Mouse (Mus musculus): ENCODE results near the gene Pllp. TPM values are rescaled to one million over a fixed set of nuclear protein-coding genes. Genes with fewer than 3 reads are reported as not detected.

Pllp gene
- polyA plus RNA-seq, 1 experiment from 2014 or later = 125 TPM

GRCm38 (mm10) chr8:94645202-94645601 is 50.9 kb downstream of the Pllp start:
- H3K9ac ChIP-seq (ENCODE audit: low read length) = no peak overlapping the region
- no peak overlapping the region for H3K4me2 ChIP-seq (ENCODE audit: low read depth, low read length)
- H3K4me3 ChIP-seq (replicated peaks; ENCODE audit: low read length) = no peak overlapping the region
- no peaks in the 10 kb centered on the region for H3K4me1 ChIP-seq (ENCODE audit: control insufficient read depth, insufficient read depth, low read length)
- no peaks in the 10 kb centered on the region for H3K27me3 ChIP-seq (ENCODE audit: control insufficient read depth, insufficient read depth, low read length)
- H3K9me3 ChIP-seq (replicated peaks; ENCODE audit: control insufficient read depth, low read length) = no peaks in the 10 kb centered on the region
- peaks cover 18% of the 10 kb centered on the region; the same call in 1 of the 2 replicates for H3K36me3 ChIP-seq (ENCODE audit: control insufficient read depth, insufficient read depth, low read length)
- ATAC-seq (ENCODE audit: insufficient read depth, low FRiP score) = no peak
- WGBS = 47% methylated on average over 1 of the region's 1 CpGs
- no peak overlapping the region for H3K27ac ChIP-seq (ENCODE audit: low read length)

- WGBS = 89% methylated on average over 3 of the region's 3 CpGs
- no peaks in the 10 kb centered on the region for H3K4me1 ChIP-seq (ENCODE audit: control insufficient read depth, insufficient read depth, low read length)
- H3K27me3 ChIP-seq (ENCODE audit: control insufficient read depth, insufficient read depth, low read length) = no peaks in the 10 kb centered on the region
- no peak overlapping the region for H3K9ac ChIP-seq (ENCODE audit: low read length)
- peaks cover 29% of the 10 kb centered on the region for H3K36me3 ChIP-seq (ENCODE audit: control insufficient read depth, insufficient read depth, low read length)
- no peak for ATAC-seq (ENCODE audit: insufficient read depth, low FRiP score)
- no peaks in the 10 kb centered on the region for H3K9me3 ChIP-seq (replicated peaks; ENCODE audit: control insufficient read depth, low read length)
- H3K27ac ChIP-seq (ENCODE audit: low read length) = no peak overlapping the region
- no peak overlapping the region for H3K4me3 ChIP-seq (replicated peaks; ENCODE audit: low read length)
- H3K4me2 ChIP-seq (ENCODE audit: low read depth, low read length) = no peak overlapping the region
Measured at GRCm38 (mm10) chr8:94641938-94642337, 54.1 kb downstream of the Pllp start.

- Histone ChIP-seq H3K36me3 (ENCODE audit: control insufficient read depth, insufficient read depth, low read length) (peaks cover 24% of the 10 kb centered on the region), H3K27me3 (ENCODE audit: control insufficient read depth, insufficient read depth, low read length) (no peaks in the 10 kb centered on the region), H3K9ac (ENCODE audit: low read length) (no peak overlapping the region), H3K4me2 (ENCODE audit: low read depth, low read length) (no peak overlapping the region), H3K9me3 (replicated peaks; ENCODE audit: control insufficient read depth, low read length) (no peaks in the 10 kb centered on the region), H3K27ac (ENCODE audit: low read length) (no peak overlapping the region), H3K4me1 (ENCODE audit: control insufficient read depth, insufficient read depth, low read length) (no peaks in the 10 kb centered on the region), H3K4me3 (replicated peaks; ENCODE audit: low read length) (no peak overlapping the region)
- no peak for ATAC-seq (ENCODE audit: insufficient read depth, low FRiP score)
- 95% methylated on average over 2 of the region's 2 CpGs for WGBS
Measured at GRCm38 (mm10) chr8:94641183-94641582, 54.9 kb downstream of the Pllp start.

GRCm38 (mm10) chr8:94634211-94634610 is 61.9 kb downstream of the Pllp start:
- Histone ChIP-seq H3K9me3 (replicated peaks; ENCODE audit: control insufficient read depth, low read length) (no peaks in the 10 kb centered on the region), H3K9ac (ENCODE audit: low read length) (no peak overlapping the region), H3K36me3 (ENCODE audit: control insufficient read depth, insufficient read depth, low read length) (peaks cover 28% of the 10 kb centered on the region), H3K4me2 (ENCODE audit: low read depth, low read length) (no peak overlapping the region), H3K27me3 (ENCODE audit: control insufficient read depth, insufficient read depth, low read length) (no peaks in the 10 kb centered on the region), H3K4me1 (ENCODE audit: control insufficient read depth, insufficient read depth, low read length) (no peaks in the 10 kb centered on the region), H3K4me3 (replicated peaks; ENCODE audit: low read length) (no peak overlapping the region), H3K27ac (ENCODE audit: low read length) (no peak overlapping the region)
- no peak for ATAC-seq (ENCODE audit: insufficient read depth, low FRiP score)

- H3K9me3 ChIP-seq (replicated peaks; ENCODE audit: control insufficient read depth, low read length) = no peaks in the 10 kb centered on the region
- H3K27ac ChIP-seq (ENCODE audit: low read length) = no peak overlapping the region
- H3K4me3 ChIP-seq (replicated peaks; ENCODE audit: low read length) = no peak overlapping the region
- H3K9ac ChIP-seq (ENCODE audit: low read length) = no peak overlapping the region
- 75% methylated on average over 2 of the region's 2 CpGs for WGBS
- H3K27me3 ChIP-seq (ENCODE audit: control insufficient read depth, insufficient read depth, low read length) = no peaks in the 10 kb centered on the region
- no peak for ATAC-seq (ENCODE audit: insufficient read depth, low FRiP score)
- no peak overlapping the region for H3K4me2 ChIP-seq (ENCODE audit: low read depth, low read length)
- H3K4me1 ChIP-seq (ENCODE audit: control insufficient read depth, insufficient read depth, low read length) = no peaks in the 10 kb centered on the region
- H3K36me3 ChIP-seq (ENCODE audit: control insufficient read depth, insufficient read depth, low read length) = peaks cover 28% of the 10 kb centered on the region
Measured at GRCm38 (mm10) chr8:94633564-94634194, 62.4 kb downstream of the Pllp start.

Other genes starting within 250 kb of the Pllp start
- gene Cpne2, start 163.3 kb downstream of the Pllp start, polyA plus RNA-seq (2015; fragmentation: Nextera tagmentation; extraction: Ambion mirVana) = 9.3 and 9.5 TPM in 2 replicates
- 33.3 and 34.0 TPM in 2 replicates for gene Rspry1, start 94.3 kb downstream of the Pllp start, polyA plus RNA-seq (2015; fragmentation: Nextera tagmentation; extraction: Ambion mirVana)
- gene Fam192a, start 94.3 kb downstream of the Pllp start, polyA plus RNA-seq (2015; fragmentation: Nextera tagmentation; extraction: Ambion mirVana) = 58.4 and 58.6 TPM in 2 replicates
- gene Arl2bp, start 29.7 kb downstream of the Pllp start, polyA plus RNA-seq (2015; fragmentation: Nextera tagmentation; extraction: Ambion mirVana) = 112 and 113 TPM in 2 replicates
- not detected in 2 replicates for gene Ccl22, start 49.3 kb upstream of the Pllp start, polyA plus RNA-seq (2015; fragmentation: Nextera tagmentation; extraction: Ambion mirVana)
- gene Cx3cl1, start 75.7 kb upstream of the Pllp start, polyA plus RNA-seq (2015; fragmentation: Nextera tagmentation; extraction: Ambion mirVana) = 11.6 and 16.4 TPM in 2 replicates
- 0.30 TPM in 1 of 2 replicates, not detected in the other for gene Ccl17, start 114.2 kb upstream of the Pllp start, polyA plus RNA-seq (2015; fragmentation: Nextera tagmentation; extraction: Ambion mirVana)
- 84.6 and 94.3 TPM in 2 replicates for gene Coq9, start 142.0 kb upstream of the Pllp start, polyA plus RNA-seq (2015; fragmentation: Nextera tagmentation; extraction: Ambion mirVana)
- 78.3 and 84.7 TPM in 2 replicates for gene Ciapin1, start 142.1 kb upstream of the Pllp start, polyA plus RNA-seq (2015; fragmentation: Nextera tagmentation; extraction: Ambion mirVana)
- 128 and 129 TPM in 2 replicates for gene Polr2c, start 161.2 kb upstream of the Pllp start, polyA plus RNA-seq (2015; fragmentation: Nextera tagmentation; extraction: Ambion mirVana)
- 28.8 and 29.5 TPM in 2 replicates for gene Dok4, start 180.1 kb upstream of the Pllp start, polyA plus RNA-seq (2015; fragmentation: Nextera tagmentation; extraction: Ambion mirVana)
- 10.9 and 14.8 TPM in 2 replicates for gene Ccdc102a, start 221.8 kb upstream of the Pllp start, polyA plus RNA-seq (2015; fragmentation: Nextera tagmentation; extraction: Ambion mirVana)
- 0.44 and 0.45 TPM in 2 replicates for gene Adgrg5, start 227.4 kb upstream of the Pllp start, polyA plus RNA-seq (2015; fragmentation: Nextera tagmentation; extraction: Ambion mirVana)